Mouse (Mus musculus) liver, embryonic 14.5 days (tissue): ENCODE results near the gene Gpatch8. TPM values are rescaled to one million over a fixed set of nuclear protein-coding genes. Genes with fewer than 3 reads are reported as not detected.
A peak's percentile ranks its signal among the peaks of the same experiment; 100 is the strongest.

Experiments used
- ATAC-seq: fragments of 200-750 bp; cut with Nextera tagmentation; 2 replicates; pipeline ENCODE4 v1.8.0; 2017; ENCODE audit warnings: moderate number of reproducible peaks, mild to moderate bottlenecking, moderate library complexity; ENCODE audit not compliant: insufficient read depth
- DNase-seq, 3 experiments: peaks; one replicate each; pipeline ENCODE4 v3.0.0-alpha.2; 2012 to 2013; ENCODE audit warnings: low read depth in 3 of 3, low spot score in 3 of 3
- H3K27ac ChIP-seq: fragments of 300-500 bp; sonication (generic); 2 replicates; pipeline ENCODE4 v1.5.1; 2014; ENCODE audit warnings: moderate library complexity, mild to moderate bottlenecking, control low read depth, inconsistent platforms
- H3K27me3 ChIP-seq: fragments of 300-500 bp; sonication (generic); 2 replicates; pipeline ENCODE4 v1.6.1; 2014; ENCODE audit warnings: mild to moderate bottlenecking, low read length, moderate library complexity; ENCODE audit not compliant: control insufficient read depth, insufficient read depth
- H3K36me3 ChIP-seq: fragments of 300-500 bp; sonication (generic); replicated peaks from 2 replicates; pipeline ENCODE4 v1.6.1; 2014; ENCODE audit warnings: low read depth; ENCODE audit not compliant: control insufficient read depth, insufficient read depth
- H3K4me1 ChIP-seq, 2 experiments: fragments of 200-500 bp in 1 of 2; fragments of 300-500 bp in 1 of 2; sonication (generic) in 1 of 2; replicated peaks; 2 replicates each; pipeline ENCODE4 v1.6.1; 2012 to 2014; ENCODE audit warnings: antibody characterized with exemption in 1 of 2, inconsistent platforms in 1 of 2, low read length in 1 of 2; ENCODE audit not compliant: control insufficient read depth in 2 of 2, insufficient read depth in 2 of 2
- H3K4me2 ChIP-seq: fragments of 300-500 bp; sonication (generic); 2 replicates; pipeline ENCODE4 v1.6.1; 2014; ENCODE audit warnings: low read depth, mild to moderate bottlenecking, control low read depth, moderate library complexity
- H3K4me3 ChIP-seq, 2 experiments: fragments of 200-500 bp in 1 of 2; fragments of 300-500 bp in 1 of 2; sonication (generic) in 1 of 2; 2 replicates each; pipeline ENCODE4 v1.5.1; 2012 to 2014; ENCODE audit warnings: low read depth in 2 of 2, low read length in 2 of 2, mild to moderate bottlenecking in 2 of 2, control low read depth in 1 of 2, inconsistent platforms in 1 of 2, moderate library complexity in 1 of 2; ENCODE audit not compliant: insufficient read depth in 1 of 2
- H3K9ac ChIP-seq: fragments of 300-500 bp; sonication (generic); replicated peaks from 2 replicates; pipeline ENCODE4 v1.6.1; 2014; ENCODE audit warnings: mild to moderate bottlenecking, control low read depth, moderate library complexity
- H3K9me3 ChIP-seq: fragments of 300-500 bp; sonication (generic); 2 replicates; pipeline ENCODE4 v1.6.1; 2016; ENCODE audit warnings: low read length, mixed read lengths; ENCODE audit not compliant: control insufficient read depth
- CTCF ChIP-seq: IDR thresholded peaks from 2 replicates; pipeline ENCODE4 v1.5.1; 2016; ENCODE audit warnings: antibody characterized with exemption, low read depth, control low read depth
- EP300 ChIP-seq: IDR thresholded peaks from 2 replicates; pipeline ENCODE4 v1.6.1; 2016; ENCODE audit warnings: antibody characterized with exemption, low read depth
- WGBS: fragments of 180-500 bp; shearing (Covaris S2); extraction: QIAGEN DNeasy Blood & Tissue Kit; methylation state at CpG from one replicate; pipeline ENCODE4 v1.1.7; 2014; ENCODE audit not compliant: insufficient replicate concordance; 5-methylcytosine and 5-hydroxymethylcytosine counted together
- polyA plus RNA-seq, 2 experiments: library from polyadenylated mRNA; depleted of rRNA in 1 of 2; stranded (reverse) in 1 of 2; unstranded in 1 of 2; fragments of >200 nt; fragmentation: Nextera tagmentation in 1 of 2; extraction: Ambion mirVana in 1 of 2; gene quantifications; 2 replicates each; pipeline versions ENCODE4 v1.2.1 to v1.2.3; 2012 to 2014

The Gpatch8 gene
- polyA plus RNA-seq, 2 experiments, result 7.5 to 14.1 TPM

DNA sequence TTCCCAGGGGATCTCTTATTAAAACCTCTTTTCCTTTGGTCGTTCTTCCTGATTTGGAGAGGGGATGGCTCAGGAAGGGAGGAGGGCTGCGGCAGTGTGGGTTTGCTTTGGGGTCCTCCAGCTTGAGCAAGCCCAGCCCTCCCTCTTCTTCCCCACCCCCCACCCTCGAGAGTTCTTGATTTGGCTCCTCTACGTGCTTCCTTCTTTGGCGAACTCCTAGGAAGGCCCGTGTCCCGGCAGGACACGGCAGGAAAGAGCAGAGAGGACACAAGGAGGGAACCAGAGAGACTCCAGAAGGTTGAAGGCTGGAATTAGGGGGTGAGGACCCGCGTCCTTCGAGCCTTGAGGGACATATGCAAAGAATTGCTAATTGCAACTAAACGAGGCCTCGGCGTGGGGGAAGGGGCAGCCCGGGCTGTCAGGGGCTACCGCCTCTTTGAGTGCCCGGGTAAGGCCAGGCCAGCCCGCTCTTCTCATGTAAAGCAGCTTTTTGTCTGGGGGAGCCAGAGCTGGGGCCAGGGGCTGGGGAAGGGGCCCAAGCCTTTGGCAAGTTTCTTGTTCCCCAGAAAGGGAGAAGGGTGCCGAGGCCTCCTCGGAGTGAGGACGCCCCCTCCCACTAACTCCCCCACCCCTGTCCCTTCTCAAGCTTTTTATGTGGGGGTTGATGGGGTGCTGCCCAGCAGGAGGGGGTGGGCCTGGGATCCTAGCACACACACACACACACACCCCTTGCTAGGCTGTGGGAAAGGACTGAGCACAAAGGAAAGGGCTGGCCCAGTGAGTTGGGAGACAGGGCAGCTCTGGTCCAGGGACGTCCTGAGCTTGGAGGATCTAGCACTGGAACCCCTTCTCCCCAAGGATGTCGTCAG is 23.2 kb upstream of the Gpatch8 start, which contains the start of gene Gm11627:
Gm11627 (minus strand) TSS at position 297 of the 869 bp plus-strand sequence.
- Histone ChIP-seq H3K9ac (no peak within 1 kb of the TSS; the same call in 1 of the 2 replicates), H3K27me3 (peaks cover 3% of the 10 kb centered on the region), H3K36me3 (no peaks in the 10 kb centered on the region), H3K27ac (no peak within 1 kb of the TSS), H3K4me3 (peak within 1 kb of the TSS; percentile 20 to 30), H3K4me2 (peak within 1 kb of the TSS; percentile 60), H3K4me1 (0 out of 4 replicates have a peak, but pooled peaks cover 0 to 2% of the 10 kb centered on the region in 2 experiments), H3K9me3 (no peaks in the 10 kb centered on the region)
- ATAC-seq (no peak), DNase-seq (no peak)
- TF ChIP-seq CTCF, result no peak
- no peak for TF ChIP-seq EP300
- 19% methylated on average over 23 of the region's 23 CpGs for WGBS

DNA sequence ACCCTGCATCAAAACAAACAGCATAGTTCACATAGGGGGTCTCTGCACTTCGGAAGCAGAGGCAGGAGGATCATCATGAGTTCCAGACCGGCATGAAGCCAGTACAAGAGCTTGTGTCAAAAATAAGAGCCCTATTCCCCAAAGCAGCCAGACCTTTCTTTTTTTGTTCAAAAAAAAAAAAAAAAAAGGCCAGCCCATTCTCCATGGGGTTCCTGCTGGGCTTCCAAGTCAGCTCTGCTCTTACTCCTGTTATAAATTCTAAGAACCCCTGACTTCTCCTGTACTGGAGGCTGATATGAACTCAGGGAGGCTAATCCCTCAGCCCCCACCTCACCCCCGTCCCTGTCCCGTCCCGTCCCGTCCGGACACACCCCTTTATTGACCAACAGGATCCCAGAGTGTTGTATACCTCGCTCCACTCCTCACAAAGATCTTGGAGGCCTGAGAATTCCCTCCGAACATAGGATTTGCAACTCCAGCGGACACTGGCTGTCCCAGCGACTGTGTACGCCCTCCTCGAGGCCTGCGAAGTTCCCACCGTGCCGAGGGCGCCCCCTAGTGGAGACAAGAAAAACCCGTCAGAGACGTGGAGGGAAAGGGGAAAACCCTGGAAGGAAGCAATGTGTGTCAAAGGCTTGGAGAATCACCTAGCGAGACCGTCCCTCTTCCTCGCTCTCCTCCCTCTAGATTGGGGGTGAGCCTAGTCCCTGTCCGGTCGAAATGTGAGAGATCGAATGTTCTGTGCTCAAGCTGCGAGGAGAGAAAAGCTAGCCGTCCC is 22.3 kb upstream of the Gpatch8 start:
- no peak overlapping the region for H3K27ac ChIP-seq
- WGBS, result 5% methylated on average over 27 of the region's 27 CpGs
- H3K9ac ChIP-seq, result no peak overlapping the region; the same call in 1 of the 2 replicates

DNA sequence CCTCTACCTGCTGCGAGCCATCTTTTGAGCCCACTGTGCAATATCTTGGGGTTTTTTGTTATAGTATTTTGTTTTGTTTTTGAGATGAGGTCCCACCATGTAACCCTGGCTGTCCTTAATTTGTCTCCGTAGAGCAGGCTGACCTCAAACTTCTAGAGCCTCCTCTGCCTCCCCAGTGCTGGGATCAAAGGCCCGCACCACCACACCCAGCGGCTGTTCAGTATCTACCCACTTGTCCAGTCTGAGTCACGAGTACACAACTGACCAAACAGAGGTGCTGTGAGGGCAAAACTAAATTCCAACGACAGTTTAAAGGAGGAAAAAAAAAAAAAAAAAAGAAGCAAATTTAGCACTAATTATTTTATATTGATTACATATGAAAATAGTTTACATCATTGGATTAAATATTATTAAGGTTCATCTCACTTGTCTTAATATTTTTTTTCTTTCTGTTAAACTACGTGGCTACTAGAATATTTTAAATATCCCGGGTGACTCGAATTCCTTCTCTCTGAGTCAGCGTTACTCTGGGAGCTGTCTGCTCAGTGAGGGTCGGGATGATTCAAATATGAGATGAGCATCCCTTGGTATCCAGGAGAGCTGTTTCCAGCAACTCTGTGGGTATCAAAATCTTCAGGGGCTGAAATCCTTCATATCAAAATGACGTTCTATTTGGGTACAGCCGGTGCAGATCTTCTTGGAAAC is 20.0 kb upstream of the Gpatch8 start:
- H3K9me3 ChIP-seq, result no peaks in the 10 kb centered on the region
- TF ChIP-seq CTCF (no peak), EP300 (no peak)
- H3K4me2 ChIP-seq, result no peak overlapping the region
- no peak overlapping the region for H3K9ac ChIP-seq
- no peak overlapping the region for H3K4me3 ChIP-seq
- ATAC-seq (no peak), DNase-seq (no peak)
- WGBS, result 66% methylated on average over 13 of the region's 13 CpGs
- no peak overlapping the region for H3K27ac ChIP-seq
- no peaks in the 10 kb centered on the region for H3K36me3 ChIP-seq
- H3K27me3 ChIP-seq, result peaks cover 3% of the 10 kb centered on the region; the same call in 1 of the 2 replicates
- peaks cover 0 to 4% of the 10 kb centered on the region in 2 experiments; a peak in 1 of 4 replicates for H3K4me1 ChIP-seq

More for the DNA sequence above, 22.3 kb upstream of the Gpatch8 start:
- peak; percentile 99 for TF ChIP-seq CTCF
- no peak for TF ChIP-seq EP300
- Histone ChIP-seq H3K9me3 (no peaks in the 10 kb centered on the region), H3K4me3 (peak overlapping the region; percentile 20 to 30), H3K4me2 (peak overlapping the region; percentile 60), H3K36me3 (no peaks in the 10 kb centered on the region), H3K27me3 (peaks cover 3% of the 10 kb centered on the region), H3K4me1 (0 out of 4 replicates have a peak, but pooled peaks cover 0 to 2% of the 10 kb centered on the region in 2 experiments)
- peak; percentile 43; the same call in 1 of the 2 replicates for ATAC-seq
- DNase-seq, result peak; percentile 56 to 60 (median 56)

DNA sequence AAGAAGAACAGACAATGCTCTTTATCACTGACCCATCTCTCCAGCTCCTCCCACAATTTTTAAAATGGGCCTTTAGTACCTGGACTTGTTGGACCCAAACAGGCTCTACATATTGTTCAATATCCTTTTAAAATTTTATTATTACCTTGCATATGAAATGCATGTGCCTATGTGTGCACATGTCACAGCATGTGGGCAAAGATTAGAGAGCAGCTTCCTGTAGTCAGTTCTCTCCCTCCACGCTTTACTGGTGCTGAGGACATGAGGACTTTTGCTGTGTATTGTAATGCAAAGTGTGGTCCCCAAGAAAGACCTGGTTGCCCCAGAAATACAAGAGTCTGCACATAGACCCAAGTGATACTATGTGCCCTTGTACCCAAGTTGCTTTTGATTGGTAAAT is 18.8 kb upstream of the Gpatch8 start:
- ATAC-seq (no peak), DNase-seq (no peak)
- no peak overlapping the region for H3K27ac ChIP-seq
- H3K9me3 ChIP-seq, result no peaks in the 10 kb centered on the region
- H3K4me1 ChIP-seq, result peaks cover 0 to 4% of the 10 kb centered on the region in 2 experiments; a peak in 1 of 4 replicates
- H3K27me3 ChIP-seq, result peaks cover 3% of the 10 kb centered on the region; the same call in 1 of the 2 replicates
- no peak overlapping the region for H3K4me2 ChIP-seq
- no peak for TF ChIP-seq EP300
- no peak for TF ChIP-seq CTCF
- no peaks in the 10 kb centered on the region for H3K36me3 ChIP-seq
- WGBS, result 49% methylated on average over 1 of the region's 1 CpGs
- H3K4me3 ChIP-seq, result no peak overlapping the region
- H3K9ac ChIP-seq, result no peak overlapping the region
